Mouse (Mus musculus) intestine, embryonic 16.5 days (tissue): ENCODE measurements around the gene Inip. TPM values are rescaled to one million over a fixed set of nuclear protein-coding genes. Genes with fewer than 3 reads are reported as not detected.

ENCODE experiments used
- polyA plus RNA-seq: library from polyadenylated mRNA; unstranded; fragments of >200 nt; fragmentation: Nextera tagmentation; extraction: Ambion mirVana; gene quantifications from 2 replicates; pipeline ENCODE4 v1.2.1, GENCODE M21; 2015

Gene Inip
- polyA plus RNA-seq, 1 experiment from 2014 or later: 37.6 TPM

Other genes with a start within 250 kb of the Inip start
- gene Hsdl2, start 220.0 kb downstream of the Inip start, polyA plus RNA-seq: 18.8 and 19.1 TPM in 2 replicates
- gene E130308A19Rik, start 175.4 kb downstream of the Inip start, polyA plus RNA-seq: 9.6 and 10.8 TPM in 2 replicates
- gene Snx30, start 4.3 kb upstream of the Inip start, polyA plus RNA-seq: 4.3 and 5.2 TPM in 2 replicates
- gene Slc46a2, start 113.5 kb upstream of the Inip start, polyA plus RNA-seq: not detected in 2 replicates
- gene Mup4, start 159.1 kb upstream of the Inip start, polyA plus RNA-seq: not detected in 2 replicates
- gene Mup6, start 162.7 kb upstream of the Inip start, polyA plus RNA-seq: not detected in 2 replicates